Mouse (Mus musculus) lung, adult 2 months (tissue): ENCODE measurements around the gene Recql.

Source experiments
- CTCF ChIP-seq: fragments of 200-500 bp; IDR thresholded peaks from 2 replicates; pipeline ENCODE4 v1.5.1; 2011; ENCODE audit warnings: mild to moderate bottlenecking, low read length, control low read depth; ENCODE audit not compliant: insufficient read depth
- POLR2A ChIP-seq: fragments of 200-500 bp; IDR thresholded peaks from 2 replicates; pipeline ENCODE4 v1.6.1; 2011; ENCODE audit warnings: low read depth, mild to moderate bottlenecking, control low read depth, low read length, borderline replicate concordance; ENCODE audit errors: extremely low read depth

GRCm38 (mm10) chr6:142366473-142367018 lies 20.3 kb downstream of the Recql start:
- TF ChIP-seq CTCF (no peak), POLR2A (no peak)
